Mouse (Mus musculus) forebrain, embryonic 11.5 days (tissue): ENCODE results near the gene 1810055G02Rik. TPM values are rescaled to one million over a fixed set of nuclear protein-coding genes. Genes with fewer than 3 reads are reported as not detected.

ENCODE experiments used
- ATAC-seq: fragments of 200-750 bp; cut with Nextera tagmentation; replicated peaks from 2 replicates; pipeline ENCODE4 v1.8.0; 2017; ENCODE audit warnings: moderate TSS enrichment; ENCODE audit not compliant: low FRiP score
- DNase-seq: peaks from one replicate; pipeline ENCODE4 v3.0.0-alpha.2; 2017; ENCODE audit warnings: low spot score
- H3K27ac ChIP-seq: fragments of 300-500 bp; sonication (generic); 2 replicates; pipeline ENCODE4 v1.5.1; 2014; ENCODE audit warnings: low read depth, low read length
- H3K27me3 ChIP-seq: fragments of 300-500 bp; sonication (generic); 2 replicates; pipeline ENCODE4 v1.6.1; 2014; ENCODE audit warnings: mild to moderate bottlenecking, low read length, mixed read lengths; ENCODE audit not compliant: control insufficient read depth, insufficient read depth
- H3K36me3 ChIP-seq: fragments of 300-500 bp; sonication (generic); 2 replicates; pipeline ENCODE4 v1.6.1; 2014; ENCODE audit warnings: mild to moderate bottlenecking, low read length, moderate library complexity, mixed read lengths; ENCODE audit not compliant: control insufficient read depth, insufficient read depth
- H3K4me1 ChIP-seq: fragments of 300-500 bp; sonication (generic); replicated peaks from 2 replicates; pipeline ENCODE4 v1.6.1; 2014; ENCODE audit warnings: low read length, mixed read lengths; ENCODE audit not compliant: control insufficient read depth, insufficient read depth
- H3K4me2 ChIP-seq: fragments of 300-500 bp; sonication (generic); 2 replicates; pipeline ENCODE4 v1.6.1; 2014; ENCODE audit warnings: low read depth, mild to moderate bottlenecking, low read length, moderate library complexity, mixed read lengths; ENCODE audit not compliant: severe bottlenecking
- H3K4me3 ChIP-seq: fragments of 300-500 bp; sonication (generic); 2 replicates; pipeline ENCODE4 v1.5.1; 2014; ENCODE audit warnings: low read depth, low read length
- H3K9ac ChIP-seq: fragments of 300-500 bp; sonication (generic); 2 replicates; pipeline ENCODE4 v1.6.1; 2014; ENCODE audit warnings: low read length
- H3K9me3 ChIP-seq: fragments of 300-500 bp; sonication (generic); 2 replicates; pipeline ENCODE4 v1.6.1; 2016; ENCODE audit warnings: low read length, mixed read lengths; ENCODE audit not compliant: control insufficient read depth
- WGBS: fragments of 180-500 bp; shearing (Covaris S2); extraction: QIAGEN DNeasy Blood & Tissue Kit; methylation state at CpG from one replicate; pipeline ENCODE4 v1.1.7; 2014; 5-methylcytosine and 5-hydroxymethylcytosine counted together
- polyA plus RNA-seq: library from polyadenylated mRNA; unstranded; fragments of >200 nt; fragmentation: Nextera tagmentation; extraction: Ambion mirVana; gene quantifications from 2 replicates; pipeline ENCODE4 v1.2.1, GENCODE M21; 2014

The 1810055G02Rik gene
- polyA plus RNA-seq, 1 experiment from 2014 or later, result 42.3 TPM

DNA sequence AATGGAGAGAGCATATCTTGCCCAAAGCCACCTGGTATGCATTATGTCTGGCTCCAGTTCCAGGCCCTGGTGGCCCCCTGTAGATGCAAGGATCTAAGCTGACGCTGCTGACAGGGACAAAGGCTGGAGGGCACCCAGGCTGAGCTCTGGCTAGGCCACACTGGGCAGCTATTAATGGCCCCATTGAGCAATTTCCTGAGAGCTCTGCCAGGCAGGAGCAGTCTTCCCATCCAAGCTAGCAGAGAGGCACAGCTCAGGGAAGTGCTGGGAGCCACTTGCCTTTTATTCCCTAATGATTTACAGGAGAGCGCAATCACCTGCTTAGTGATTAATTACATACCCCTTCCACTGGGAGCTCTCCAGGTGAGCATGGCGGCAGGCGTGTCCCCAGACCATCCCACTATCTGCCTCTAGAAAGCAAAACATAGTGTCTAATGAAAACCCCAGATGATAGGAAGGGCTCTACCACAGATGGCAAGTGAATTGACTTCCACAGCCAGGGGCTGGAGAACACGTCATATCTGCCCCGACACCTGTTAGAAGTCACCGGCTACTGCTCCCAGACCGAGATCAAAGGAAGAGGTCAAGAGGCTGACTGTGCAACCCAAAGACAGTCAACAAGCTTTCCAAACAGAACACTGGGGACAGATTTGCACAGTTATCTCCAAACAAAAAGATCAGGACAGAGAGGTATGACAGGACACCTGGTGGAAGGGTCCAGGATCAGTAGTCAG lies 33.8 kb upstream of the 1810055G02Rik start:
- 94% methylated on average over 8 of the region's 8 CpGs for WGBS
- Histone ChIP-seq H3K4me2 (no peak overlapping the region), H3K27ac (no peak overlapping the region), H3K36me3 (no peaks in the 10 kb centered on the region), H3K9ac (no peak overlapping the region), H3K4me1 (no peaks in the 10 kb centered on the region), H3K27me3 (no peaks in the 10 kb centered on the region), H3K4me3 (no peak overlapping the region), H3K9me3 (no peaks in the 10 kb centered on the region)
- DNase-seq (no peak), ATAC-seq (no peak)

GRCm38 (mm10) chr19:3680732-3681131 lies 27.4 kb upstream of the 1810055G02Rik start:
- no peaks in the 10 kb centered on the region for H3K36me3 ChIP-seq
- H3K27me3 ChIP-seq, result no peaks in the 10 kb centered on the region
- no peak for ATAC-seq
- WGBS, result 92% methylated on average over 7 of the region's 7 CpGs
- no peak overlapping the region for H3K9ac ChIP-seq
- no peak for DNase-seq
- no peaks in the 10 kb centered on the region for H3K9me3 ChIP-seq
- no peak overlapping the region for H3K4me3 ChIP-seq
- no peak overlapping the region for H3K4me2 ChIP-seq
- no peak overlapping the region for H3K27ac ChIP-seq
- H3K4me1 ChIP-seq, result peaks cover 13% of the 10 kb centered on the region; the same call in 1 of the 2 replicates

DNA sequence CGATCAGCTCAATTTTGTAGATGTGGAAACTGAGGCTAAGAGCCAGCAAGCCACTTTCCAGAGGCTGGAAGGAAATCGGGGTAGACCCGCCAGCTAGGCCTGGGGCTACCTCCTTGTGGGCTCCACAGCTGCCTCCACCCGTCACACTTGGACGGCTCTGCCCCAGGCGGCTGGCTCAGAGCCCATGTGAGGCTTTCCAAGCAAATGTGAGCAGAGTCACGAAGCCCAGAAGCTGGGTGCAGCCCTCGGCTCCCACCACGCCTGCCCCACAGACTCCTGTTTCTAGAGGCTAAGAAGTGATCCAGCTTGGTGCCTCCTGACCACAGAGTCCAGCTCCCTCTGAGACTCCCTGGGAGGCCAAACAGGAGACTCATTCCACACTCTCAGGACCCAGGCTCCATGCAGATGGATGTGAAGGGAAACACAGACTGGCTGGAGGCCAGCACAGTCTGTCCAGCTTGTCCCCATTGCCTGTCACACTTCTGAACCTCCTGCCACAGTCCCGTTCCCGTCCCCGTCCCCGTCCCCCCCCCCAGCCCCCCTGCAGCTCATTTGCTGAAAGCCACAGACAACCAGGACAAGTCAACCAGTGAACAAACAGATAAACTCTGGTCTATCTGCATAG lies 26.7 kb upstream of the 1810055G02Rik start:
- H3K36me3 ChIP-seq, result no peaks in the 10 kb centered on the region
- no peaks in the 10 kb centered on the region for H3K27me3 ChIP-seq
- no peak for DNase-seq
- no peaks in the 10 kb centered on the region for H3K9me3 ChIP-seq
- ATAC-seq, result no peak
- no peak overlapping the region for H3K4me3 ChIP-seq
- peaks cover 13% of the 10 kb centered on the region; the same call in 1 of the 2 replicates for H3K4me1 ChIP-seq
- H3K9ac ChIP-seq, result no peak overlapping the region; the same call in 1 of the 2 replicates
- WGBS, result 64% methylated on average over 13 of the region's 13 CpGs
- no peak overlapping the region for H3K4me2 ChIP-seq
- no peak overlapping the region for H3K27ac ChIP-seq

- no peaks in the 10 kb centered on the region for H3K27me3 ChIP-seq
- peak overlapping the region; percentile 92 for H3K4me3 ChIP-seq
- peaks cover 13% of the 10 kb centered on the region; the same call in 1 of the 2 replicates for H3K4me1 ChIP-seq
- 0 out of 2 replicates have a peak overlapping the region, but pooled peaks have one; percentile 14 for H3K27ac ChIP-seq
- peak overlapping the region; percentile 91 for H3K9ac ChIP-seq
- H3K4me2 ChIP-seq, result peak overlapping the region; percentile 95; the same call in 1 of the 2 replicates
- DNase-seq (no peak), ATAC-seq (no peak)
- no peaks in the 10 kb centered on the region for H3K9me3 ChIP-seq
- no peaks in the 10 kb centered on the region for H3K36me3 ChIP-seq
- 6% methylated on average over 1 of the region's 1 CpGs for WGBS
Measured at GRCm38 (mm10) chr19:3684414-3684813, 23.7 kb upstream of the 1810055G02Rik start.

DNA sequence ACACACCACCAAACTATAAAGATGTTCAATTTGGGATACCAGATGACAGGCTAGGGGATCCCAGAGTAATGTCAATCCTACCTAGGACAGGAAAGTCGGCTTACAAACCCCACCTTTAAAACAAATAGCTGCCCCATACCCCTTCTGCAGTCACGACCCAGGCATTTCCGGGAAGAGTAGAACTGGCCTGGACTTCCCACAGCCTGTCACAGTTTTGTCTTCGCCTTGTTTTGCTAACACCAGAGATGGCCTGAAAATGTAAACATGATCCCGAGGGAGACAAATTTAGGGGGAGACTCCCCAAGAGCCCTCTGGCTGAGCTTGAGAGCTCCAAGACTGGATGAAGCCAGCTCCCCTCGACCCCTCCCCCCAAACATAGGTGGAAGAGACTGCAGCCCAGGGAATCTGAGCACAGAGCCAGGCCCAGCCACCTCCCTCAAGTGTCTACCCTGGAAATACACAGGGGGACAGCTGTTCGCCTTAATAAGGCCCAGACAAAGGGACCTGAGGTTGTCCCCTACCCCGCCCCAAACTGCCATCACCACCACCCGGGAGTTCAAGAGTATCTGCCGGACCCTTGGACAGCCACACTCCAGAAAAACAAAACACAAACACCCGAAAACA lies 23.0 kb upstream of the 1810055G02Rik start:
- no peaks in the 10 kb centered on the region for H3K9me3 ChIP-seq
- WGBS, result 10% methylated on average over 11 of the region's 11 CpGs
- H3K9ac ChIP-seq, result peak overlapping the region; percentile 91
- H3K27ac ChIP-seq, result no peak overlapping the region
- peak overlapping the region; percentile 92 for H3K4me3 ChIP-seq
- 0 out of 2 replicates have a peak, but pooled peaks have one; percentile 22 for ATAC-seq
- peak overlapping the region; percentile 95 for H3K4me2 ChIP-seq
- peak; percentile 59 for DNase-seq
- no peaks in the 10 kb centered on the region for H3K36me3 ChIP-seq
- no peaks in the 10 kb centered on the region for H3K27me3 ChIP-seq
- peaks cover 13% of the 10 kb centered on the region; the same call in 1 of the 2 replicates for H3K4me1 ChIP-seq

DNA sequence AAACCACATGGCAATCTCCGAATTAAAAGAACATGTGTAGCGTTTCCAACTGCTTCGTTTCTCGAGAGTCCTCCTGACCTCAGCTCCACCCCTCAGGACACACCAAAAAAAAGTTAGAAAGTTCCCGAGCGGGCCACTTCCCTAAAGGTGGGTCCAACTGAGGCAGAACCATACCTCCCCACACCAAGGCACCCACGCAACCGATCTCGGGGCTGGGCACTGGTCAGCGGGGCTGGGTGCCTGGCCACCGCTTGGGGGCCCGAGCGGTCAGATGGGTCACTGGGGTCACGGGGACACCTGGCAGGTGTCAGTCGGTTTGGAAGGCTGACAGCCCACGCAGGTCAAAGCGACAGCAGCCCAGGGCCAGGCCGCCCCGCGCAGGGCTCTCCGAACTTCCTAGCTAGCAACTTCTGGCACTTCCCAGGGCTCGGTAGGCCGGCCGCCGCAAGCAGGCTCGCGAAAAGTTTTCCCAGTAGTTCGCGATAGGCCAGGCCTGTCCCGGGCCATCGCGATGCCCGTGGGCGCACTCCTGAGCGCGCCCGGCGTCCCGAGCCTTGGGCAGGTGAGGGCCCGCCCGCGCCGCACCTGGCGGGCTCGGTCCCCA lies 22.4 kb upstream of the 1810055G02Rik start:
- ATAC-seq, result peak; percentile 45; the same call in 1 of the 2 replicates

DNA sequence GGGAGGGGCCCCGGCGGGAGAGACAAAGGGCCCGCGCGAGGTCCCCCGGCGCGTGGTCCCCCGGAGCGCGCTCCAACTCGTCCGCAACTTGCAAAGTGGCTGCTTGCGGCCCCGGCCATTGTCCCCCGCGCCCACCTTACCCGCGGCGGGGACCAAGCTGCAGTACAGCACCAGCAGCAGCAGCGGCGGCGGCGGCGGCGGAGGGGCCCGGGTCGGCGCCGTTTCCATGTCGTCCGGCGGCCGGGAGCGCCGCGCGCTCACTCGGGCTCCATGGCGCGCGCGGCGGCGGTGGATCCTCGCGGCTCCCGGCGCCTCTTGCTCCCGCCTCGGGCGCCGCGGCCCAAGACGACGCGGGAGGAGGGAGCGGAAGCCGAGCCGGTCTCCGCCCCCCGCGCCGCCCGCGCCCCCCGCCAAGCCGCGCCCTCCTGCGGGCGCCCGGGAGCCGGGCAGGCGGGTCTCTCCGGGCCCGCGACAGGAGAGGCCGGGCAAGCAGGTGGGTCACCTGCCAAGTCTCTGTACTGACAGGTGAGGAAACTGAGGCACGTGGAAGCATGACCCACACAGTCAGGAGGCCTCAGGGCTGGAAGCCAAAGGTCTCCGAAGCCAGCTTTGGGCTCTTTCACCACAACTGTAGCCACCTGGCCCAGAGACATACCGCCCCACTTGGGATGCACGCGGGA lies 21.7 kb upstream of the 1810055G02Rik start, which contains the start of gene Lrp5:
Lrp5 (minus strand) TSS at position 350 of the 680 bp plus-strand sequence.
- H3K4me1 ChIP-seq, result peaks cover 13% of the 10 kb centered on the region; the same call in 1 of the 2 replicates
- peak within 1 kb of the TSS; percentile 91 for H3K9ac ChIP-seq
- 1% methylated on average over 68 of the region's 83 CpGs for WGBS
- H3K4me3 ChIP-seq, result peak within 1 kb of the TSS; percentile 92
- no peaks in the 10 kb centered on the region for H3K9me3 ChIP-seq
- H3K36me3 ChIP-seq, result no peaks in the 10 kb centered on the region
- peak within 1 kb of the TSS; percentile 95 for H3K4me2 ChIP-seq
- H3K27me3 ChIP-seq, result no peaks in the 10 kb centered on the region
- ATAC-seq (peak; percentile 54), DNase-seq (peak; percentile 75)
- H3K27ac ChIP-seq, result 0 out of 2 replicates have a peak within 1 kb of the TSS, but pooled peaks have one; percentile 2

More for the DNA sequence above, 22.4 kb upstream of the 1810055G02Rik start:
- DNase-seq, result peak; percentile 71
- no peaks in the 10 kb centered on the region for H3K27me3 ChIP-seq
- no peaks in the 10 kb centered on the region for H3K36me3 ChIP-seq
- H3K9me3 ChIP-seq, result no peaks in the 10 kb centered on the region
- WGBS, result under 1% methylated on average over 45 of the region's 45 CpGs
- peak overlapping the region; percentile 95 for H3K4me2 ChIP-seq
- H3K9ac ChIP-seq, result peak overlapping the region; percentile 91
- H3K4me1 ChIP-seq, result peaks cover 13% of the 10 kb centered on the region; the same call in 1 of the 2 replicates
- peak overlapping the region; percentile 92 for H3K4me3 ChIP-seq
- 0 out of 2 replicates have a peak overlapping the region, but pooled peaks have one; percentile 2 for H3K27ac ChIP-seq
